8 mouse cellular contexts compared by ENCODE assay signal in the genomic region with DNA sequence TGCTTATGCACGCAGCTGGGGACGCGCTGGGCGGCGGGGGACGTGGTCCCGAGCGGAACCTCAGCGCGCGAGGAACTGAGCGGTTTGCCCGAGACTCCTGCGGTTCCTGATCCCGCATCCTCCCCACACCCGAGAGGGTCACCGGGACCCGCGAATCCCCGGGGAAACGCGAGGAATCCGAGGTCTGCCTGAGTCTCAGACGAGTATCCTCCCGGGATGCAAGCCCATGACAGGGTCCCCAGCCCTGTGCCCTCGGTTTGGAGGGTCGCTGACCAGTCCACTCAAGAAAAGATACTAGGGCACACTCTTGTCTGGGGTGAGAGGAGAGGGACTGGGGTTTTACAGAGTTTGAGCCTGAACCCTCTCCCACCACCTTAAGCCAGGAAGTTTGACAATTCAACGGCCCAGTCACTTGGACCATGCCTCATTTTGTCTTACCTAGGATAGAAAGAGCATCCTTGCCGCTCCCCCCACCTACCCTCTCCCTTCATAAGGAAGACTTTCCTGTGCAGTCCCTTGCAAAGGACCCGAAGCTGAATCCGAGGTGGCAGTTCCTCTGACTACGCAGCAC. TPM values are rescaled to one million over a fixed set of nuclear protein-coding genes. Genes with fewer than 3 reads are reported as not detected.
DNase-seq lines count a peak whose midpoint lies in the region; ATAC-seq and TF ChIP-seq lines count a peak whose summit lies in the region.

No protein-coding gene starts in this region.

- H3ac ChIP-seq in C2C12 (ENCODE audit: control insufficient read depth, insufficient read length, low read depth): peak overlapping the region; percentile 57

- H3K9me3 ChIP-seq in heart, embryonic 15.5 days (replicated peaks): no peaks in the 10 kb centered on the region
- H3K9me3 ChIP-seq in liver, embryonic 15.5 days (replicated peaks): no peaks in the 10 kb centered on the region

- no peak for DNase-seq in cerebellum, adult 2 months
- DNase-seq in cerebellum, adult 11 months: no peak
- no peak for DNase-seq in frontal cortex, postnatal 36 days (ENCODE audit: low spot score in 2 of 2)
- no peak for DNase-seq in right cerebral cortex, adult 2 months (ENCODE audit: low spot score in 2 of 2)

- no peaks in the 10 kb centered on the region for H3K4me1 ChIP-seq in cerebellum, adult 2 months (ENCODE audit: control insufficient read depth, insufficient read depth, low read length)
- peaks cover 19% of the 10 kb centered on the region for H3K4me1 ChIP-seq in heart, embryonic 15.5 days (replicated peaks)
- H3K4me1 ChIP-seq in liver, embryonic 15.5 days (replicated peaks): no peaks in the 10 kb centered on the region

- no peaks in the 10 kb centered on the region for H3K36me3 ChIP-seq in C2C12 (ENCODE audit: control insufficient read depth, insufficient read depth)
- H3K36me3 ChIP-seq in heart, embryonic 15.5 days: no peaks in the 10 kb centered on the region
- H3K36me3 ChIP-seq in liver, embryonic 15.5 days (replicated peaks): no peaks in the 10 kb centered on the region

- H3K4me3 ChIP-seq in cerebellum, adult 2 months (replicated peaks; ENCODE audit: insufficient read depth, low read depth, low read length): peak overlapping the region; percentile 3
- H3K4me3 ChIP-seq in C2C12 (ENCODE audit: insufficient read depth, poor library complexity, severe bottlenecking): no peak overlapping the region
- H3K4me3 ChIP-seq in heart, embryonic 15.5 days: peak overlapping the region; percentile 69
- peak overlapping the region; percentile 45 for H3K4me3 ChIP-seq in liver, embryonic 15.5 days (replicated peaks)

- WGBS in cerebellum, adult 2 months: 5% methylated on average over 32 of the region's 32 CpGs
- WGBS in heart, embryonic 15.5 days: 4% methylated on average over 32 of the region's 32 CpGs
- 3% methylated on average over 32 of the region's 32 CpGs for WGBS in liver, embryonic 15.5 days (ENCODE audit: insufficient replicate concordance)

- TF ChIP-seq POLR2A in cerebellum, adult 2 months (IDR thresholded peaks at IDR 0.05; ENCODE audit: borderline replicate concordance, insufficient read depth, low read length): no peak

- no peak overlapping the region for H3K27ac ChIP-seq in cerebellum, adult 2 months (ENCODE audit: insufficient read depth, low read length)
- no peak overlapping the region for H3K27ac ChIP-seq in heart, embryonic 15.5 days
- no peak overlapping the region for H3K27ac ChIP-seq in liver, embryonic 15.5 days (replicated peaks)

- TF ChIP-seq CTCF in cerebellum, adult 2 months (IDR thresholded peaks at IDR 0.05; ENCODE audit: borderline replicate concordance, insufficient read depth, low read depth, low read length): no peak
- no peak for TF ChIP-seq CTCF in C2C12 (IDR thresholded peaks at IDR 0.05; ENCODE audit: control insufficient read depth, insufficient read depth, insufficient read length)

- H3K9ac ChIP-seq in heart, embryonic 15.5 days: peak overlapping the region; percentile 69
- H3K9ac ChIP-seq in liver, embryonic 15.5 days: no peak overlapping the region

- no peaks in the 10 kb centered on the region for H3K79me2 ChIP-seq in C2C12 (ENCODE audit: control insufficient read depth, insufficient read depth)

- H3K79me3 ChIP-seq in C2C12 (ENCODE audit: low read depth): no peaks in the 10 kb centered on the region

- H3K27me3 ChIP-seq in cerebellum, adult 2 months (ENCODE audit: control insufficient read depth, insufficient read depth, low read length): peaks cover 3% of the 10 kb centered on the region; the same call in 1 of the 2 replicates
- peaks cover 5% of the 10 kb centered on the region for H3K27me3 ChIP-seq in C2C12 (ENCODE audit: control insufficient read depth, insufficient read depth, insufficient read length)
- H3K27me3 ChIP-seq in heart, embryonic 15.5 days: peaks cover 56% of the 10 kb centered on the region
- peaks cover 59% of the 10 kb centered on the region for H3K27me3 ChIP-seq in liver, embryonic 15.5 days

- ATAC-seq in heart, embryonic 15.5 days (replicated peaks; ENCODE audit: insufficient number of reproducible peaks, insufficient read depth, low FRiP score, low read depth): 0 out of 2 replicates have a peak, but pooled peaks have one; percentile 12
- ATAC-seq in liver, embryonic 15.5 days (ENCODE audit: insufficient read depth): no peak
- no peak for ATAC-seq in activated CD4-positive, CD25-positive, alpha-beta regulatory T cell, adult 4 months

- H3K4me2 ChIP-seq in heart, embryonic 15.5 days: peak overlapping the region; percentile 99
- H3K4me2 ChIP-seq in liver, embryonic 15.5 days: peak overlapping the region; percentile 65

TF ChIP-seq in C2C12, 6 proteins besides CTCF, POLR2A, EP300 and RAD21:
- no peak for TF ChIP-seq MYOG (IDR thresholded peaks at IDR 0.05; ENCODE audit: control insufficient read depth, extremely low read depth, insufficient read length)
- no peak for TF ChIP-seq FOSL1 (IDR thresholded peaks at IDR 0.05; ENCODE audit: insufficient read depth, low read length, poor library complexity, severe bottlenecking)
- no peak for TF ChIP-seq CEBPB (IDR thresholded peaks at IDR 0.05; ENCODE audit: low read depth)
- no peak for TF ChIP-seq MYOD1 (IDR thresholded peaks at IDR 0.05; ENCODE audit: control insufficient read depth, insufficient read length, low read depth)
- TF ChIP-seq MAX (IDR thresholded peaks at IDR 0.05): no peak
- TF ChIP-seq USF1 (IDR thresholded peaks at IDR 0.05; ENCODE audit: low read depth): no peak

RNA-seq across cellular contexts. Expression of a gene that starts 0.9 kb away (rescaled TPM):
- polyA plus RNA-seq in cerebellum, adult 2 months (2012; rRNA removed): 21.8 and 23.0 TPM in 2 replicates
- 0.13 TPM for polyA plus RNA-seq in C2C12 (2012; fragmentation: generic; extraction: Trizol)
- polyA plus RNA-seq in heart, embryonic 15.5 days (2015; fragmentation: Nextera tagmentation; extraction: Ambion mirVana): 0.84 and 1.2 TPM in 2 replicates
- polyA plus RNA-seq in liver, embryonic 15.5 days (2015; fragmentation: Nextera tagmentation; extraction: Ambion mirVana): 0.05 and 0.06 TPM in 2 replicates
- polyA plus RNA-seq in activated CD4-positive, CD25-positive, alpha-beta regulatory T cell, adult 4 months (2017; shearing (Covaris generic)): not detected

Comparison
In these comparisons a context has a peak if more than half of its experiments do, and no peak if none do; other contexts are left out.
1. RNA of a gene that starts 0.9 kb away (polyA plus RNA-seq): 21.8 to 23.0 TPM in cerebellum, adult 2 months; 0.84 to 1.2 TPM in heart, embryonic 15.5 days, 0.13 TPM in C2C12 (single experiment), not detected in activated CD4-positive, CD25-positive, alpha-beta regulatory T cell, adult 4 months and 0.05 to 0.06 TPM in liver, embryonic 15.5 days; every median in the first group is over 10 times any median in the second.